Comparison of ENCODE assay signal across 22 mouse cellular contexts in the genomic region with DNA sequence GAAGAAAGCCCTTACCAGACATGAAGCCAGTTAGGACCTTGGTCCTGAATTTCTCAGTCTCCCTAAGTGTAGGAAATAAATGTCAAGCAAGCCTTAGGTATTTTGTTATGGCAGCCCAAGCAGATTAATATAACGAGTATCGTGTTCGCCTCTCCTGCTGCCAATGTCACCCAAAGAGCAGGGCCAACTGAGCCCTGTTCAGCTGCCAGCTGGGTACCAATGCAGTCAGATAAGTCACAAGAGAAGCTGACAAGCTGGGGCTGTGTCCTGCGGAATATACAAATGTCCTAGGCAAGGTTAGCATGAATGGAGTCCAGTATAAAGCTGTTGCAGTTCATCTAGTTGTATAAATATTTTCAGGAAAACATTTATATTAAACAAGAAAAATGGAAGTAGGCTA.
DNase-seq lines count a peak whose midpoint lies in the region; ATAC-seq and TF ChIP-seq lines count a peak whose summit lies in the region.
"Had no signal": no experiment of that assay in that cellular context is flagged by ENCODE, and none has a peak within 500 bp of the region (broad histone marks: within the 10 kb centered on the region; RNA-seq: fewer than 3 reads in every experiment).

No protein-coding gene starts in this region.

- 85% methylated on average over 4 of the region's 4 CpGs for WGBS in kidney, adult 2 months
- WGBS in kidney, embryonic 14.5 days = 90% methylated on average over 4 of the region's 4 CpGs
- WGBS in liver, embryonic 13.5 days (ENCODE audit: insufficient replicate concordance) = 87% methylated on average over 4 of the region's 4 CpGs
- WGBS in midbrain, postnatal 0 days = 93% methylated on average over 4 of the region's 4 CpGs

- H3K9ac ChIP-seq in kidney, embryonic 14.5 days (ENCODE audit: low read depth, low read length) = no peak overlapping the region
- H3K9ac ChIP-seq in liver, embryonic 13.5 days = no peak overlapping the region
- H3K9ac ChIP-seq in midbrain, postnatal 0 days (replicated peaks; ENCODE audit: low read length, poor library complexity, severe bottlenecking) = no peak overlapping the region
- H3K9ac ChIP-seq: embryonic facial prominence, embryonic 15.5 days; hindbrain, embryonic 13.5 days; midbrain, embryonic 12.5 days; neural tube, embryonic 13.5 days had no signal

- no peaks in the 10 kb centered on the region for H3K9me3 ChIP-seq in kidney, embryonic 14.5 days (ENCODE audit: control insufficient read depth, low read length)
- H3K9me3 ChIP-seq in liver, embryonic 13.5 days (replicated peaks) = no peaks in the 10 kb centered on the region
- H3K9me3 ChIP-seq in midbrain, postnatal 0 days (ENCODE audit: low read length) = no peaks in the 10 kb centered on the region
- H3K9me3 ChIP-seq: embryonic facial prominence, embryonic 15.5 days; forebrain, embryonic 10.5 days; hindbrain, embryonic 13.5 days; limb, embryonic 10.5 days; midbrain, embryonic 12.5 days; neural tube, embryonic 13.5 days had no signal

- TF ChIP-seq CTCF in kidney, adult 2 months (conservative IDR thresholded peaks at IDR 0.05; ENCODE audit: insufficient read depth, insufficient read length, low read depth, low read length) = no peak
- no peak for TF ChIP-seq CTCF in midbrain, postnatal 0 days (IDR thresholded peaks at IDR 0.05)

- H3K4me2 ChIP-seq in kidney, embryonic 14.5 days (replicated peaks; ENCODE audit: low read depth, low read length) = no peak overlapping the region
- no peak overlapping the region for H3K4me2 ChIP-seq in liver, embryonic 13.5 days
- no peak overlapping the region for H3K4me2 ChIP-seq in midbrain, postnatal 0 days (ENCODE audit: low read depth, low read length, poor library complexity, severe bottlenecking)
- H3K4me2 ChIP-seq: embryonic facial prominence, embryonic 15.5 days; hindbrain, embryonic 13.5 days; midbrain, embryonic 12.5 days; neural tube, embryonic 13.5 days had no signal

- no peaks in the 10 kb centered on the region for H3K36me3 ChIP-seq in kidney, adult 2 months (ENCODE audit: control insufficient read depth, insufficient read depth, low read length)
- H3K36me3 ChIP-seq in kidney, embryonic 14.5 days (ENCODE audit: control insufficient read depth, insufficient read depth, low read length) = no peaks in the 10 kb centered on the region
- H3K36me3 ChIP-seq in liver, embryonic 13.5 days = no peaks in the 10 kb centered on the region
- H3K36me3 ChIP-seq in midbrain, postnatal 0 days (ENCODE audit: insufficient read depth, low read length) = no peaks in the 10 kb centered on the region
- H3K36me3 ChIP-seq: embryonic facial prominence, embryonic 15.5 days; forebrain, embryonic 10.5 days; hindbrain, embryonic 13.5 days; limb, embryonic 10.5 days; midbrain, embryonic 12.5 days; neural tube, embryonic 13.5 days had no signal

- ATAC-seq in kidney, embryonic 14.5 days (ENCODE audit: low FRiP score, low TSS enrichment) = no peak
- no peak for ATAC-seq in liver, embryonic 13.5 days (ENCODE audit: low read depth)
- ATAC-seq in midbrain, postnatal 0 days (ENCODE audit: low FRiP score) = no peak
- ATAC-seq: inflammation-experienced regulatory T-cells, adult 6 months had no signal

- no peak for TF ChIP-seq POLR2A in kidney, adult 2 months (IDR thresholded peaks at IDR 0.05; ENCODE audit: low read depth, low read length)

- peaks cover 15% of the 10 kb centered on the region for H3K4me1 ChIP-seq in kidney, adult 2 months (ENCODE audit: control insufficient read depth, insufficient read depth, low read length)
- no peaks in the 10 kb centered on the region for H3K4me1 ChIP-seq in kidney, embryonic 14.5 days (ENCODE audit: control insufficient read depth, insufficient read depth, low read length)
- H3K4me1 ChIP-seq in liver, embryonic 13.5 days (replicated peaks) = peaks cover 32% of the 10 kb centered on the region
- H3K4me1 ChIP-seq in midbrain, postnatal 0 days (ENCODE audit: insufficient read depth, low read length) = no peaks in the 10 kb centered on the region
- H3K4me1 ChIP-seq: embryonic facial prominence, embryonic 15.5 days; forebrain, embryonic 10.5 days; hindbrain, embryonic 13.5 days; midbrain, embryonic 12.5 days; neural tube, embryonic 13.5 days had no signal

- DNase-seq in kidney, adult 2 months = no peak
- DNase-seq in gastrocnemius, postnatal 10 days = peak; percentile 21
- peak; percentile 65 for DNase-seq in gastrocnemius, postnatal 25 days
- no peak for DNase-seq in liver, embryonic 13.5 days
- DNase-seq in frontal cortex, postnatal 14 days (ENCODE audit: low spot score in 2 of 2) = no peak
- DNase-seq in midbrain, postnatal 0 days (ENCODE audit: low spot score) = no peak
- no peak for DNase-seq in left cerebral cortex, adult 11 months (ENCODE audit: low spot score)
- DNase-seq: adrenal gland, adult 2 months; cerebellum, adult 2 months; cerebellum, postnatal 36 days; kidney, postnatal 25 days; lung, adult 2 months; right cerebral cortex, postnatal 14 days had no signal

- no peak overlapping the region for H3K4me3 ChIP-seq in kidney, adult 2 months (ENCODE audit: insufficient read depth, low read depth, low read length)
- no peak overlapping the region for H3K4me3 ChIP-seq in kidney, embryonic 14.5 days (ENCODE audit: low read length)
- no peak overlapping the region for H3K4me3 ChIP-seq in liver, embryonic 13.5 days (replicated peaks)
- H3K4me3 ChIP-seq in midbrain, postnatal 0 days (ENCODE audit: low read depth, low read length) = no peak overlapping the region
- H3K4me3 ChIP-seq: embryonic facial prominence, embryonic 15.5 days; forebrain, embryonic 10.5 days; hindbrain, embryonic 13.5 days; left cerebral cortex, adult 2 months; limb, embryonic 10.5 days; midbrain, embryonic 12.5 days; neural tube, embryonic 13.5 days had no signal

- no peaks in the 10 kb centered on the region for H3K27me3 ChIP-seq in kidney, adult 2 months (replicated peaks; ENCODE audit: control insufficient read depth, insufficient read depth, low read length)
- H3K27me3 ChIP-seq in kidney, embryonic 14.5 days (ENCODE audit: control insufficient read depth, insufficient read depth, low read length) = no peaks in the 10 kb centered on the region
- H3K27me3 ChIP-seq in liver, embryonic 13.5 days = no peaks in the 10 kb centered on the region
- no peaks in the 10 kb centered on the region for H3K27me3 ChIP-seq in midbrain, postnatal 0 days (ENCODE audit: insufficient read depth, low read length)
- H3K27me3 ChIP-seq: embryonic facial prominence, embryonic 15.5 days; hindbrain, embryonic 13.5 days; midbrain, embryonic 12.5 days; neural tube, embryonic 13.5 days had no signal

- peak overlapping the region; percentile 64; the same call in 1 of the 2 replicates for H3K27ac ChIP-seq in kidney, adult 2 months (ENCODE audit: insufficient read depth, low read depth, low read length)
- no peak overlapping the region for H3K27ac ChIP-seq in kidney, embryonic 14.5 days (ENCODE audit: low read depth, low read length)
- peak overlapping the region; percentile 63 for H3K27ac ChIP-seq in liver, embryonic 13.5 days
- H3K27ac ChIP-seq in midbrain, postnatal 0 days (ENCODE audit: low read depth, low read length) = no peak overlapping the region
- H3K27ac ChIP-seq: embryonic facial prominence, embryonic 15.5 days; forebrain, embryonic 10.5 days; hindbrain, embryonic 13.5 days; left cerebral cortex, adult 2 months; limb, embryonic 10.5 days; midbrain, embryonic 12.5 days; neural tube, embryonic 13.5 days had no signal

Comparison
In these comparisons a context has a peak if more than half of its experiments do, and no peak if none do; other contexts are left out.
1. H3K27ac ChIP-seq: peak in kidney, adult 2 months (single experiment) and liver, embryonic 13.5 days (single experiment); none in kidney, embryonic 14.5 days (single experiment) and midbrain, postnatal 0 days (single experiment).
2. DNase-seq: peak in gastrocnemius, postnatal 10 days (single experiment) and gastrocnemius, postnatal 25 days (single experiment); none in kidney, adult 2 months (single experiment), liver, embryonic 13.5 days (single experiment), frontal cortex, postnatal 14 days (0 of 2), midbrain, postnatal 0 days (single experiment) and left cerebral cortex, adult 11 months (single experiment).